Mouse (Mus musculus): Measurements from ENCODE around the gene Fam131a. TPM values are rescaled to one million over a fixed set of nuclear protein-coding genes. Genes with fewer than 3 reads are reported as not detected.

The Fam131a gene
- polyA plus RNA-seq, 1 experiment from 2014 or later: 8.7 TPM

- Histone ChIP-seq H3K4me2 (ENCODE audit: low read length) (no peak overlapping the region), H3K36me3 (ENCODE audit: control insufficient read depth, insufficient read depth, low read length) (peaks cover 62% of the 10 kb centered on the region), H3K27ac (ENCODE audit: low read depth) (no peak overlapping the region), H3K9ac (ENCODE audit: low read length) (no peak overlapping the region), H3K4me1 (replicated peaks; ENCODE audit: control insufficient read depth, insufficient read depth, low read length) (peaks cover 14% of the 10 kb centered on the region), H3K27me3 (replicated peaks; ENCODE audit: control insufficient read depth, insufficient read depth, low read length) (no peaks in the 10 kb centered on the region), H3K9me3 (ENCODE audit: control insufficient read depth, low read length) (no peaks in the 10 kb centered on the region), H3K4me3 (ENCODE audit: low read depth, low read length) (no peak overlapping the region)
- no peak for DNase-seq (ENCODE audit: low spot score)
- WGBS: 87% methylated on average over 3 of the region's 3 CpGs
- no peak for ATAC-seq (replicated peaks; ENCODE audit: low FRiP score, low TSS enrichment, low read depth)
Measured at GRCm38 (mm10) chr16:20690774-20691173, 2.3 kb upstream of the Fam131a start.

- Histone ChIP-seq H3K27ac (ENCODE audit: low read depth) (no peak overlapping the region), H3K9ac (ENCODE audit: low read length) (no peak overlapping the region), H3K4me3 (ENCODE audit: low read depth, low read length) (no peak overlapping the region), H3K4me1 (replicated peaks; ENCODE audit: control insufficient read depth, insufficient read depth, low read length) (peaks cover 15% of the 10 kb centered on the region), H3K27me3 (replicated peaks; ENCODE audit: control insufficient read depth, insufficient read depth, low read length) (no peaks in the 10 kb centered on the region), H3K36me3 (ENCODE audit: control insufficient read depth, insufficient read depth, low read length) (peaks cover 54% of the 10 kb centered on the region), H3K4me2 (ENCODE audit: low read length) (no peak overlapping the region), H3K9me3 (ENCODE audit: control insufficient read depth, low read length) (no peaks in the 10 kb centered on the region)
- ATAC-seq (replicated peaks; ENCODE audit: low FRiP score, low TSS enrichment, low read depth) (no peak), DNase-seq (ENCODE audit: low spot score) (no peak)
- 59% methylated on average over 1 of the region's 1 CpGs for WGBS
Measured at GRCm38 (mm10) chr16:20691617-20692016, 1.4 kb upstream of the Fam131a start.

- no peaks in the 10 kb centered on the region for H3K9me3 ChIP-seq (ENCODE audit: control insufficient read depth, low read length)
- DNase-seq (ENCODE audit: low spot score) (no peak), ATAC-seq (replicated peaks; ENCODE audit: low FRiP score, low TSS enrichment, low read depth) (no peak)
- H3K9ac ChIP-seq (ENCODE audit: low read length): no peak overlapping the region
- no peaks in the 10 kb centered on the region for H3K27me3 ChIP-seq (replicated peaks; ENCODE audit: control insufficient read depth, insufficient read depth, low read length)
- 50% methylated on average over 16 of the region's 16 CpGs for WGBS
- H3K4me2 ChIP-seq (ENCODE audit: low read length): peak overlapping the region; percentile 75; the same call in 1 of the 2 replicates
- no peak overlapping the region for H3K4me3 ChIP-seq (ENCODE audit: low read depth, low read length)
- H3K36me3 ChIP-seq (ENCODE audit: control insufficient read depth, insufficient read depth, low read length): peaks cover 46% of the 10 kb centered on the region
- 0 out of 2 replicates have a peak overlapping the region, but pooled peaks have one; percentile 89 for H3K27ac ChIP-seq (ENCODE audit: low read depth)
- peaks cover 15% of the 10 kb centered on the region for H3K4me1 ChIP-seq (replicated peaks; ENCODE audit: control insufficient read depth, insufficient read depth, low read length)
Measured at GRCm38 (mm10) chr16:20692241-20692965, 638 bp upstream of the Fam131a start.

GRCm38 (mm10) chr16:20694781-20695180, 1.7 kb downstream of the Fam131a start:
- ATAC-seq (replicated peaks; ENCODE audit: low FRiP score, low TSS enrichment, low read depth) (no peak), DNase-seq (ENCODE audit: low spot score) (no peak)
- peaks cover 15% of the 10 kb centered on the region for H3K4me1 ChIP-seq (replicated peaks; ENCODE audit: control insufficient read depth, insufficient read depth, low read length)
- no peak overlapping the region for H3K9ac ChIP-seq (ENCODE audit: low read length)
- H3K4me2 ChIP-seq (ENCODE audit: low read length): no peak overlapping the region
- H3K9me3 ChIP-seq (ENCODE audit: control insufficient read depth, low read length): no peaks in the 10 kb centered on the region
- 84% methylated on average over 8 of the region's 8 CpGs for WGBS
- no peaks in the 10 kb centered on the region for H3K27me3 ChIP-seq (replicated peaks; ENCODE audit: control insufficient read depth, insufficient read depth, low read length)
- H3K4me3 ChIP-seq (ENCODE audit: low read depth, low read length): no peak overlapping the region
- peaks cover 29% of the 10 kb centered on the region for H3K36me3 ChIP-seq (ENCODE audit: control insufficient read depth, insufficient read depth, low read length)
- no peak overlapping the region for H3K27ac ChIP-seq (ENCODE audit: low read depth)

- H3K9me3 ChIP-seq (ENCODE audit: control insufficient read depth, low read length): no peaks in the 10 kb centered on the region
- peak overlapping the region; percentile 27 for H3K4me3 ChIP-seq (ENCODE audit: low read depth, low read length)
- 0 out of 2 replicates have a peak overlapping the region, but pooled peaks have one; percentile 28 for H3K27ac ChIP-seq (ENCODE audit: low read depth)
- 4% methylated on average over 46 of the region's 46 CpGs for WGBS
- DNase-seq (ENCODE audit: low spot score): peak; percentile 86
- H3K4me1 ChIP-seq (replicated peaks; ENCODE audit: control insufficient read depth, insufficient read depth, low read length): peaks cover 15% of the 10 kb centered on the region
- H3K36me3 ChIP-seq (ENCODE audit: control insufficient read depth, insufficient read depth, low read length): peaks cover 19% of the 10 kb centered on the region
- H3K9ac ChIP-seq (ENCODE audit: low read length): peak overlapping the region; percentile 41
- H3K27me3 ChIP-seq (replicated peaks; ENCODE audit: control insufficient read depth, insufficient read depth, low read length): no peaks in the 10 kb centered on the region
- ATAC-seq (replicated peaks; ENCODE audit: low FRiP score, low TSS enrichment, low read depth): peak; percentile 44
- H3K4me2 ChIP-seq (ENCODE audit: low read length): peak overlapping the region; percentile 61
Measured at GRCm38 (mm10) chr16:20695622-20696323, 2.7 kb downstream of the Fam131a start.

GRCm38 (mm10) chr16:20699266-20699665, 6.2 kb downstream of the Fam131a start:
- H3K4me3 ChIP-seq (ENCODE audit: low read depth, low read length): no peak overlapping the region
- ATAC-seq (replicated peaks; ENCODE audit: low FRiP score, low TSS enrichment, low read depth) (no peak), DNase-seq (ENCODE audit: low spot score) (no peak)
- no peak overlapping the region for H3K4me2 ChIP-seq (ENCODE audit: low read length)
- H3K27ac ChIP-seq (ENCODE audit: low read depth): no peak overlapping the region
- 78% methylated on average over 5 of the region's 5 CpGs for WGBS
- H3K36me3 ChIP-seq (ENCODE audit: control insufficient read depth, insufficient read depth, low read length): peaks cover 11% of the 10 kb centered on the region; the same call in 1 of the 2 replicates
- peaks cover 22% of the 10 kb centered on the region for H3K4me1 ChIP-seq (replicated peaks; ENCODE audit: control insufficient read depth, insufficient read depth, low read length)
- no peaks in the 10 kb centered on the region for H3K9me3 ChIP-seq (ENCODE audit: control insufficient read depth, low read length)
- no peak overlapping the region for H3K9ac ChIP-seq (ENCODE audit: low read length)
- no peaks in the 10 kb centered on the region for H3K27me3 ChIP-seq (replicated peaks; ENCODE audit: control insufficient read depth, insufficient read depth, low read length)

GRCm38 (mm10) chr16:20700036-20700435, 7.0 kb downstream of the Fam131a start:
- Histone ChIP-seq H3K9me3 (ENCODE audit: control insufficient read depth, low read length) (no peaks in the 10 kb centered on the region), H3K36me3 (ENCODE audit: control insufficient read depth, insufficient read depth, low read length) (peaks cover 11% of the 10 kb centered on the region; the same call in 1 of the 2 replicates), H3K27ac (ENCODE audit: low read depth) (no peak overlapping the region), H3K4me2 (ENCODE audit: low read length) (no peak overlapping the region), H3K27me3 (replicated peaks; ENCODE audit: control insufficient read depth, insufficient read depth, low read length) (no peaks in the 10 kb centered on the region), H3K9ac (ENCODE audit: low read length) (no peak overlapping the region), H3K4me1 (replicated peaks; ENCODE audit: control insufficient read depth, insufficient read depth, low read length) (peaks cover 22% of the 10 kb centered on the region), H3K4me3 (ENCODE audit: low read depth, low read length) (no peak overlapping the region)
- no peak for DNase-seq (ENCODE audit: low spot score)
- WGBS: 54% methylated on average over 5 of the region's 5 CpGs
- no peak for ATAC-seq (replicated peaks; ENCODE audit: low FRiP score, low TSS enrichment, low read depth)

- no peak for ATAC-seq (replicated peaks; ENCODE audit: low FRiP score, low TSS enrichment, low read depth)
- Histone ChIP-seq H3K9ac (ENCODE audit: low read length) (no peak overlapping the region; the same call in 1 of the 2 replicates), H3K27ac (ENCODE audit: low read depth) (0 out of 2 replicates have a peak overlapping the region, but pooled peaks have one; percentile 33), H3K9me3 (ENCODE audit: control insufficient read depth, low read length) (no peaks in the 10 kb centered on the region), H3K4me1 (replicated peaks; ENCODE audit: control insufficient read depth, insufficient read depth, low read length) (peaks cover 15% of the 10 kb centered on the region), H3K36me3 (ENCODE audit: control insufficient read depth, insufficient read depth, low read length) (peaks cover 23% of the 10 kb centered on the region), H3K4me3 (ENCODE audit: low read depth, low read length) (no peak overlapping the region), H3K27me3 (replicated peaks; ENCODE audit: control insufficient read depth, insufficient read depth, low read length) (no peaks in the 10 kb centered on the region), H3K4me2 (ENCODE audit: low read length) (no peak overlapping the region)
- DNase-seq (ENCODE audit: low spot score): no peak
- WGBS: 55% methylated on average over 7 of the region's 7 CpGs
Measured at GRCm38 (mm10) chr16:20701316-20701715, 8.3 kb downstream of the Fam131a start.

Data from intestine, embryonic 14.5 days (tissue).